Mouse (Mus musculus) frontal cortex, adult (tissue): ENCODE measurements around the gene Prl8a8.

ENCODE experiments used
- ATAC-seq: cut with Nextera tagmentation; 2 replicates; pipeline ENCODE4 v1.9.2; 2017; ENCODE audit warnings: mild to moderate bottlenecking, moderate library complexity, mixed read lengths; ENCODE audit not compliant: low TSS enrichment

Prl8a8 gene

GRCm38 (mm10) chr13:27513117-27513516 is at the start of gene Prl8a8:
Prl8a8 (minus strand) TSS chr13:27513217.
- no peak for ATAC-seq

- ATAC-seq, result no peak
These were observed 40.3 kb upstream of the Prl8a8 start for GRCm38 (mm10) chr13:27553336-27553735.

- no peak for ATAC-seq
These were observed 10.1 kb upstream of the Prl8a8 start for GRCm38 (mm10) chr13:27523156-27523555.

- ATAC-seq, result no peak
These were observed 5.4 kb downstream of the Prl8a8 start for GRCm38 (mm10) chr13:27507645-27508044.
